Mouse (Mus musculus) myocyte (in vitro differentiated cells): Measurements from ENCODE around the gene Sulf2. TPM values are rescaled to one million over a fixed set of nuclear protein-coding genes. Genes with fewer than 3 reads are reported as not detected.

Experiments used
- H3K27me3 ChIP-seq: one replicate; pipeline ENCODE4 v1.6.1; 2011; ENCODE audit not compliant: control insufficient read depth, insufficient read depth, insufficient read length
- H3K36me3 ChIP-seq: one replicate; pipeline ENCODE4 v1.6.1; 2011; ENCODE audit not compliant: control insufficient read depth, insufficient read depth
- H3K4me2 ChIP-seq: one replicate; pipeline ENCODE4 v1.6.1; 2011; ENCODE audit warnings: low read depth, control low read depth
- H3K4me3 ChIP-seq: one replicate; pipeline ENCODE4 v1.5.1; 2011; ENCODE audit warnings: mild to moderate bottlenecking, control low read depth, moderate library complexity
- H3K79me2 ChIP-seq: one replicate; pipeline ENCODE4 v1.6.1; 2011; ENCODE audit not compliant: control insufficient read depth, insufficient read depth
- H3ac ChIP-seq: one replicate; pipeline ENCODE4 v1.6.1; 2011; ENCODE audit not compliant: control insufficient read depth, insufficient read length
- CEBPB ChIP-seq: IDR thresholded peaks from 2 replicates; pipeline ENCODE4 v1.6.1; 2011; ENCODE audit warnings: mild to moderate bottlenecking, moderate library complexity; ENCODE audit not compliant: poor library complexity, insufficient read depth, severe bottlenecking
- E2F4 ChIP-seq: IDR thresholded peaks from one replicate; pipeline ENCODE4 v1.6.1; 2011; ENCODE audit warnings: mild to moderate bottlenecking, control low read depth, moderate library complexity; ENCODE audit not compliant: insufficient read depth
- MAX ChIP-seq: IDR thresholded peaks from one replicate; pipeline ENCODE4 v1.6.1; 2011; ENCODE audit warnings: low read depth, mild to moderate bottlenecking, control low read depth
- MYOD1 ChIP-seq, 3 experiments: IDR thresholded peaks; one replicate each; pipeline ENCODE4 v1.6.1; 2011; ENCODE audit warnings: control low read depth in 2 of 3, low read depth in 2 of 3, mild to moderate bottlenecking in 2 of 3, moderate library complexity in 1 of 3; ENCODE audit not compliant: insufficient read length in 2 of 3, control insufficient read depth in 1 of 3
- MYOG ChIP-seq, 3 experiments: IDR thresholded peaks; one replicate each; pipeline ENCODE4 v1.6.1; 2011; ENCODE audit warnings: control low read depth in 2 of 3, low read depth in 2 of 3, mild to moderate bottlenecking in 2 of 3; ENCODE audit not compliant: insufficient read length in 2 of 3, control insufficient read depth in 1 of 3, insufficient read depth in 1 of 3
- POLR2A ChIP-seq: IDR thresholded peaks from one replicate; pipeline ENCODE4 v1.6.1; 2011; ENCODE audit warnings: low read depth, mild to moderate bottlenecking, control low read depth, moderate library complexity; ENCODE audit not compliant: insufficient read length
- POLR2AphosphoS2 ChIP-seq: IDR thresholded peaks from one replicate; pipeline ENCODE4 v1.6.1; 2011; ENCODE audit warnings: low read depth, control low read depth; ENCODE audit not compliant: insufficient read length
- REST ChIP-seq: IDR thresholded peaks from one replicate; pipeline ENCODE4 v1.6.1; 2011; ENCODE audit warnings: mild to moderate bottlenecking, control low read depth, moderate library complexity; ENCODE audit not compliant: insufficient read depth, insufficient read length
- SRF ChIP-seq: IDR thresholded peaks from one replicate; pipeline ENCODE4 v1.6.1; 2011; ENCODE audit warnings: low read depth; ENCODE audit not compliant: control insufficient read depth, insufficient read length
- TCF12 ChIP-seq: IDR thresholded peaks from one replicate; pipeline ENCODE4 v1.6.1; 2011; ENCODE audit warnings: mild to moderate bottlenecking, control low read depth; ENCODE audit not compliant: poor library complexity, insufficient read depth, severe bottlenecking
- TCF3 ChIP-seq: IDR thresholded peaks from one replicate; pipeline ENCODE4 v1.6.1; 2011; ENCODE audit warnings: low read depth, control low read depth; ENCODE audit not compliant: insufficient read length
- USF1 ChIP-seq: IDR thresholded peaks from one replicate; pipeline ENCODE4 v1.6.1; 2011; ENCODE audit warnings: low read depth, mild to moderate bottlenecking, control low read depth, moderate library complexity
- polyA plus RNA-seq: library from polyadenylated mRNA; unstranded; fragments of >200 nt; fragmentation: generic; extraction: Trizol; gene quantifications from one replicate; pipeline ENCODE4 v1.2.1, GENCODE M21; 2012; ENCODE audit warnings: missing spikeins

The Sulf2 gene
- polyA plus RNA-seq, 1 experiment, result 36.7 TPM

DNA sequence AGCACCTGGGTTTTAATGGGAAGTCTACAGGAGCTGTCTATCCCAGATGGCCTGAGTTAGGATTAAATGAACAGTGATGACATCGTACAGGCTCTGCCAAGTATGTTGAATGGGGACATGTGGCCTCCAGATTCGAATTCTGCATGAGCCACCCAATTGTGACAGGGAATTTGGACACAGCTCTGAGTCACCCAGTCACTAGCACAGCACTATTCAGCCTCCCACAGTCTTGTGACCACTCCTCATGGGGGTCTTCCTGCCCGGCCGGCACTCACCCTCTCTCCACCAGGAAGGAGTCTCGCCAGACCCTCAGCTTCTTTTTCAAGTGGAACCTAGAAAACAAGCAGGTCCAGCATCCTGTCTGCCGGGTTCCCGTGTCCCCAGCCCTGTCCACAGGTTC is 71.4 kb downstream of the Sulf2 start:
- H3K79me2 ChIP-seq, result no peaks in the 10 kb centered on the region
- H3ac ChIP-seq, result no peak overlapping the region
- no peaks in the 10 kb centered on the region for H3K36me3 ChIP-seq
- H3K27me3 ChIP-seq, result no peaks in the 10 kb centered on the region
- H3K4me3 ChIP-seq, result no peak overlapping the region
- no peak overlapping the region for H3K4me2 ChIP-seq
- no peak for TF ChIP-seq MYOG (IDR thresholded peaks at IDR 0.05; ENCODE audit: control insufficient read depth in 1 of 3, insufficient read depth in 1 of 3, insufficient read length in 2 of 3, low read depth in 2 of 3)
- no peak for TF ChIP-seq POLR2AphosphoS2
- TF ChIP-seq E2F4, result no peak
- TF ChIP-seq TCF12, result no peak
- no peak for TF ChIP-seq POLR2A
- no peak for TF ChIP-seq MYOD1 (IDR thresholded peaks at IDR 0.05; ENCODE audit: control insufficient read depth in 1 of 3, insufficient read length in 2 of 3, low read depth in 2 of 3)
- TF ChIP-seq SRF, result no peak
- TF ChIP-seq USF1, result no peak
- TF ChIP-seq TCF3, result no peak

DNA sequence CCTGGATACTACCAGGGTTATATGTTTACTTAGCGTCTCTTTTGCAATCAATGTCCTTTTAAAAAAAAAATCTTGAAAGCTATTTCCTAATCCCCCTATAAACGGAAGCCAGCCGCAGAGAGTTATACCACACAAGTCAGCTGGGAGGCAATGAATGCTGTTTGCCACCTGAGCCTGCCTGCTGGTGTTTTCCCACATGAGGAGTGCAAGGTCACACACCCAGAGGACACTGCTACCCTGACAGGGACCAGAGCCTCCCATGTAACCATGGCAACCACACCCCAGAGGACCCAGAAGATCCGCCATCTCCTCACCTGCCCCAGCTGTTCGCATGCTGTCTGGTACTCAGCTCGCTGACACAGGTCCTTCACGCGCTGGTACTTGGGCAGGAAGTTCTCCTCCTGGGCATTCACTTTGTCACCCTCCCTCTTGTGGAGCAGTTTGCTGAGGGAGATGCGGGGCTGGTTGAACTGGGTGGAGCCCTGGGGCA is 71.9 kb downstream of the Sulf2 start:
- H3K36me3 ChIP-seq, result no peaks in the 10 kb centered on the region

DNA sequence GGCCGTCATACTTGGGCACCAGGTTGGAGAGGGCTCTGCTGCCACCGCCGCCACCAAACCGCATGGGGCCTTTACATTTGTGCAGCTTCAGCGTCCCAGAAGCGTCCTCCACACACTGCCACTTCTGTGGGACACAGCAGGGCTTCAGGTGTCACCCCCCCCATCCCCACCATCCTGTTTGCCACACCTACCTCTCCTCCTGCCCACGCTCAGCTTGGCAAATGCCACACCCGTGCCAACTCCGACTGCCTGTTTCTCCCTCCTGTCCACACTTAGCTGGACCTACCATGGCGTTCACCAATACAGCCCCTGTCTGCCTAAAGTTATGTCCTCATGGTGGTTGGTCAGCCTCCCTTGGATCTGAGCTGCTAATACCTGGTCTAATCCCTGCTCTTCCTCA is 72.8 kb downstream of the Sulf2 start:
- Histone ChIP-seq H3K27me3 (no peaks in the 10 kb centered on the region), H3ac (no peak overlapping the region), H3K4me2 (no peak overlapping the region), H3K36me3 (no peaks in the 10 kb centered on the region), H3K79me2 (no peaks in the 10 kb centered on the region), H3K4me3 (no peak overlapping the region)
- TF ChIP-seq POLR2AphosphoS2 (no peak), CEBPB (no peak), SRF (no peak), MYOD1 (IDR thresholded peaks at IDR 0.05; ENCODE audit: control insufficient read depth in 1 of 3, insufficient read length in 2 of 3, low read depth in 2 of 3) (no peak), TCF3 (no peak), USF1 (no peak), TCF12 (no peak), MAX (no peak), REST (no peak), E2F4 (no peak), POLR2A (no peak), MYOG (IDR thresholded peaks at IDR 0.05; ENCODE audit: control insufficient read depth in 1 of 3, insufficient read depth in 1 of 3, insufficient read length in 2 of 3, low read depth in 2 of 3) (no peak)

More for the DNA sequence above, 71.9 kb downstream of the Sulf2 start:
- H3ac ChIP-seq, result no peak overlapping the region
- TF ChIP-seq TCF3 (no peak), MAX (no peak), POLR2A (no peak), TCF12 (no peak), MYOD1 (IDR thresholded peaks at IDR 0.05; ENCODE audit: control insufficient read depth in 1 of 3, insufficient read length in 2 of 3, low read depth in 2 of 3) (no peak), REST (no peak), USF1 (no peak), CEBPB (no peak), MYOG (IDR thresholded peaks at IDR 0.05; ENCODE audit: control insufficient read depth in 1 of 3, insufficient read depth in 1 of 3, insufficient read length in 2 of 3, low read depth in 2 of 3) (no peak), POLR2AphosphoS2 (no peak), E2F4 (no peak), SRF (no peak)
- H3K79me2 ChIP-seq, result no peaks in the 10 kb centered on the region
- no peaks in the 10 kb centered on the region for H3K27me3 ChIP-seq
- no peak overlapping the region for H3K4me2 ChIP-seq
- H3K4me3 ChIP-seq, result no peak overlapping the region

DNA sequence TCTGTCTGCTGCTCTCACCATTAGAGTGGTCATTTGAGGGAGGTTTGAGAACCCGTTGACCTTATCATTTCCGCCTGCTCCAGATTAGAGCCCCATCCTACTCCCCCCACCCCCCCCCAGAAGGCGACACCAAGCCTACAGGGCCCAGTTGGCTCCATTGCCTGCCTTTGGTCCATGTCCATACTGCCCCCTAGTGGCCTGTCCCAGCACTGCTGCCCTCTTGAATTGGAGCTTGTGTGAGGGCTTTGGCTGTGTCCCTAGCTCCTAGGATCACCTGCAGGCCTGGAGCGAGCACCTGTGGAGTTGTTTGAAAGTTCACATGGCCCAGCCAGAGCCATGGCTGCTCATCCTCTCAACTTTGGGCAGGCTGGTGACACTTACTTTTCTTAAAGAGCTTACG is 73.3 kb downstream of the Sulf2 start:
- Histone ChIP-seq H3K4me2 (no peak overlapping the region), H3K79me2 (no peaks in the 10 kb centered on the region), H3K27me3 (no peaks in the 10 kb centered on the region), H3ac (no peak overlapping the region), H3K4me3 (no peak overlapping the region), H3K36me3 (no peaks in the 10 kb centered on the region)
- TF ChIP-seq TCF12 (no peak), E2F4 (no peak), MYOD1 (IDR thresholded peaks at IDR 0.05; ENCODE audit: control insufficient read depth in 1 of 3, insufficient read length in 2 of 3, low read depth in 2 of 3) (no peak), REST (no peak), POLR2A (no peak), SRF (no peak), CEBPB (no peak)

DNA sequence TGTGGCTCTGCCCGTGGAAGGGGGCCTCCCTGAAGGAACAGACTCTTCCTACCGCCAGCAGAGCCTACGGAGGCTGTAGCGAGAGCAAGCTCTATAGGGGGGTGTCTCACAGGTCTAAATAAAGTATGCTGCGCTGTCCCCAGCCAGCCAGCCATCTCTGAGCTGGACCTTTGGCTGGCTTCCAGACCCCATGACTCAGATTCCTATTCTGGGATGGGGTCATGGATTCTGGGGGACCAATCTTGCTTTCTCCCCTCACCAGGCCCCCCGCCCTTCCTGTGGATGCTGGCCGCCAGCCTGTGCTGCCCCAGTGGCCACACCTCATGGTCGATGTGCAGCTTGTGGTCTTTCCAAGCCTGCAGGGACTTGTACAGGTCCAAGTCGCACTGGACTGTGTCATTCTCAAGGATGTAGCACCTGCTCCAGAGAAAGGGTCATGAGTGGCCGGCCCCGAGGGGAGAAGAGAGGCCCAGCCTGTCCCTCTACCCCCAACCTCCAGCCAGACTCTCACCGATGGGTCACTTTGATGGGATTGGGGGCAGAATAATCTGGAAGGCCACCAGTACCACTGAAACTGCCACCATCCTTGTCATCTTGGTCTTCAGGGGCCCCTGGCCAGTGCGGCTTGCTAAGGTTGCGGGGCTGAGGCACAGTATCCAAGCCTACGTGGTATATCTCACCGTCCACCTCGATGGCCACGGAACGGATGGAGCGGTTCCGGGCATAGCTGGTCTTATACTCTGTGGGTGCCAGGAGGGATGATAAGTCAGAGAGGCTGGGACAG is 74.3 kb downstream of the Sulf2 start:
- H3ac ChIP-seq, result no peak overlapping the region
- H3K27me3 ChIP-seq, result no peaks in the 10 kb centered on the region
- H3K36me3 ChIP-seq, result no peaks in the 10 kb centered on the region
- no peaks in the 10 kb centered on the region for H3K79me2 ChIP-seq
- TF ChIP-seq MYOD1 (IDR thresholded peaks at IDR 0.05; ENCODE audit: control insufficient read depth in 1 of 3, insufficient read length in 2 of 3, low read depth in 2 of 3) (peak in 1 of 3 experiments; percentile 14), TCF3 (no peak), MYOG (IDR thresholded peaks at IDR 0.05; ENCODE audit: control insufficient read depth in 1 of 3, insufficient read depth in 1 of 3, insufficient read length in 2 of 3, low read depth in 2 of 3) (no peak), USF1 (no peak), CEBPB (no peak), SRF (no peak), REST (no peak), E2F4 (no peak)
- no peak overlapping the region for H3K4me3 ChIP-seq
- peak overlapping the region; percentile 30 for H3K4me2 ChIP-seq
